Mouse (Mus musculus): ENCODE measurements at regions not wholly inside any gene's neighbourhood (a gene's known extent, or its start where the extent isn't known, plus 50 kb on each side); places are given as distances from the start of the nearest gene placed in this dataset.

GRCm38 (mm10) chr12:10292646-10293045, 77.1 kb upstream of the Nt5c1b start:
- Histone ChIP-seq H3K4me3 (no peak overlapping the region), H3K27me3 (ENCODE audit: control insufficient read depth, insufficient read depth, insufficient read length) (no peaks in the 10 kb centered on the region), H3ac (ENCODE audit: control insufficient read depth, insufficient read length) (no peak overlapping the region), H3K36me3 (ENCODE audit: control insufficient read depth, insufficient read depth) (no peaks in the 10 kb centered on the region), H3K4me2 (ENCODE audit: low read depth) (no peak overlapping the region), H3K79me2 (ENCODE audit: control insufficient read depth, insufficient read depth) (no peaks in the 10 kb centered on the region)
- no peak for TF ChIP-seq REST (IDR thresholded peaks at IDR 0.05; ENCODE audit: insufficient read depth, insufficient read length)
- no peak for TF ChIP-seq MAX (IDR thresholded peaks at IDR 0.05; ENCODE audit: low read depth)
- no peak for TF ChIP-seq E2F4 (IDR thresholded peaks at IDR 0.05; ENCODE audit: insufficient read depth)
- no peak for TF ChIP-seq USF1 (IDR thresholded peaks at IDR 0.05; ENCODE audit: low read depth)
- no peak for TF ChIP-seq POLR2AphosphoS2 (IDR thresholded peaks at IDR 0.05; ENCODE audit: insufficient read length, low read depth)
- no peak for TF ChIP-seq MYOD1 (IDR thresholded peaks at IDR 0.05; ENCODE audit: control insufficient read depth in 1 of 3, insufficient read length in 2 of 3, low read depth in 2 of 3)
- no peak for TF ChIP-seq MYOG (IDR thresholded peaks at IDR 0.05; ENCODE audit: control insufficient read depth in 1 of 3, insufficient read depth in 1 of 3, insufficient read length in 2 of 3, low read depth in 2 of 3)
- no peak for TF ChIP-seq POLR2A (IDR thresholded peaks at IDR 0.05; ENCODE audit: insufficient read length, low read depth)
- TF ChIP-seq SRF (IDR thresholded peaks at IDR 0.05; ENCODE audit: control insufficient read depth, insufficient read length, low read depth): no peak

GRCm38 (mm10) chr12:10305970-10306369, 63.8 kb upstream of the Nt5c1b start:
- no peaks in the 10 kb centered on the region for H3K27me3 ChIP-seq (ENCODE audit: control insufficient read depth, insufficient read depth, insufficient read length)
- H3K4me3 ChIP-seq: no peak overlapping the region
- TF ChIP-seq SRF (IDR thresholded peaks at IDR 0.05; ENCODE audit: control insufficient read depth, insufficient read length, low read depth) (no peak), MYOG (IDR thresholded peaks at IDR 0.05; ENCODE audit: control insufficient read depth in 1 of 3, insufficient read depth in 1 of 3, insufficient read length in 2 of 3, low read depth in 2 of 3) (no peak), MAX (IDR thresholded peaks at IDR 0.05; ENCODE audit: low read depth) (no peak), CEBPB (IDR thresholded peaks at IDR 0.05; ENCODE audit: insufficient read depth, poor library complexity, severe bottlenecking) (no peak), TCF12 (IDR thresholded peaks at IDR 0.05; ENCODE audit: insufficient read depth, poor library complexity, severe bottlenecking) (no peak), MYOD1 (IDR thresholded peaks at IDR 0.05; ENCODE audit: control insufficient read depth in 1 of 3, insufficient read length in 2 of 3, low read depth in 2 of 3) (no peak), POLR2A (IDR thresholded peaks at IDR 0.05; ENCODE audit: insufficient read length, low read depth) (no peak), TCF3 (IDR thresholded peaks at IDR 0.05; ENCODE audit: insufficient read length, low read depth) (no peak), POLR2AphosphoS2 (IDR thresholded peaks at IDR 0.05; ENCODE audit: insufficient read length, low read depth) (no peak), USF1 (IDR thresholded peaks at IDR 0.05; ENCODE audit: low read depth) (no peak)
- no peak overlapping the region for H3ac ChIP-seq (ENCODE audit: control insufficient read depth, insufficient read length)
- H3K36me3 ChIP-seq (ENCODE audit: control insufficient read depth, insufficient read depth): no peaks in the 10 kb centered on the region
- H3K4me2 ChIP-seq (ENCODE audit: low read depth): no peak overlapping the region
- H3K79me2 ChIP-seq (ENCODE audit: control insufficient read depth, insufficient read depth): no peaks in the 10 kb centered on the region

Data from myocyte (in vitro differentiated cells).